ENCODE assay signal across 9 mouse cellular contexts in genomic region chr9:69454691-69455090, GRCm38 (mm10). TPM values are rescaled to one million over a fixed set of nuclear protein-coding genes. Genes with fewer than 3 reads are reported as not detected.
DNase-seq lines count a peak whose midpoint lies in the region; ATAC-seq lines count a peak whose summit lies in the region.
"Had no signal": no experiment of that assay in that cellular context is flagged by ENCODE, and none has a peak within 500 bp of the region (broad histone marks: within the 10 kb centered on the region; RNA-seq: fewer than 3 reads in every experiment).

No protein-coding gene starts in this region.

- no peak for DNase-seq in forebrain, embryonic 10.5 days (ENCODE audit: extremely low spot score, low spot score)
- DNase-seq in forebrain, embryonic 11.5 days (ENCODE audit: low spot score): no peak
- DNase-seq in right cerebral cortex, postnatal 14 days: no peak
- DNase-seq in embryo, embryonic 10.5 days (ENCODE audit: low spot score): no peak
- DNase-seq: adrenal gland, adult 8-10 months had no signal

- ATAC-seq in forebrain, embryonic 11.5 days (replicated peaks; ENCODE audit: low FRiP score): no peak
- no peak for ATAC-seq in megakaryocyte, adult 5-6 weeks (ENCODE audit: poor library complexity, severe bottlenecking)
- ATAC-seq in intestine, embryonic 16.5 days: no peak
- ATAC-seq in neural tube, embryonic 14.5 days (ENCODE audit: low read depth): no peak

- peaks cover 54% of the 10 kb centered on the region for H3K27me3 ChIP-seq in forebrain, embryonic 10.5 days (ENCODE audit: poor library complexity, severe bottlenecking)
- H3K27me3 ChIP-seq in forebrain, embryonic 11.5 days (ENCODE audit: control insufficient read depth, insufficient read depth, low read length): peaks cover 18% of the 10 kb centered on the region
- H3K27me3 ChIP-seq in megakaryocyte, embryonic 14.5 days (replicated peaks): peaks cover 66% of the 10 kb centered on the region
- no peaks in the 10 kb centered on the region for H3K27me3 ChIP-seq in intestine, embryonic 16.5 days (replicated peaks; ENCODE audit: control insufficient read depth, insufficient read depth, low read length)
- H3K27me3 ChIP-seq in neural tube, embryonic 14.5 days (ENCODE audit: control insufficient read depth, insufficient read depth, low read length): peaks cover 9% of the 10 kb centered on the region; the same call in 1 of the 2 replicates

- H3K9ac ChIP-seq in forebrain, embryonic 11.5 days (ENCODE audit: low read length): no peak overlapping the region
- peak overlapping the region; percentile 91 for H3K9ac ChIP-seq in intestine, embryonic 16.5 days (ENCODE audit: low read depth, low read length)
- no peak overlapping the region for H3K9ac ChIP-seq in neural tube, embryonic 14.5 days (replicated peaks; ENCODE audit: low read depth, low read length)

- H3K27ac ChIP-seq in forebrain, embryonic 10.5 days: no peak overlapping the region
- no peak overlapping the region for H3K27ac ChIP-seq in forebrain, embryonic 11.5 days (ENCODE audit: low read depth, low read length)
- H3K27ac ChIP-seq in intestine, embryonic 16.5 days (ENCODE audit: low read length): peak overlapping the region; percentile 93
- no peak overlapping the region for H3K27ac ChIP-seq in neural tube, embryonic 14.5 days (ENCODE audit: low read depth, low read length)

- WGBS in forebrain, embryonic 10.5 days: 69% methylated on average over 4 of the region's 4 CpGs
- 68% methylated on average over 4 of the region's 4 CpGs for WGBS in forebrain, embryonic 11.5 days
- WGBS in intestine, embryonic 16.5 days: 57% methylated on average over 4 of the region's 4 CpGs
- 69% methylated on average over 4 of the region's 4 CpGs for WGBS in neural tube, embryonic 14.5 days

- peaks cover 44% of the 10 kb centered on the region for H3K4me1 ChIP-seq in forebrain, embryonic 10.5 days
- peaks cover 8% of the 10 kb centered on the region; the same call in 1 of the 2 replicates for H3K4me1 ChIP-seq in forebrain, embryonic 11.5 days (replicated peaks; ENCODE audit: control insufficient read depth, insufficient read depth, low read length)
- H3K4me1 ChIP-seq in megakaryocyte, embryonic 14.5 days: peaks cover 46% of the 10 kb centered on the region
- H3K4me1 ChIP-seq in intestine, embryonic 16.5 days (ENCODE audit: control insufficient read depth, insufficient read depth, low read length): peaks cover 53% of the 10 kb centered on the region
- H3K4me1 ChIP-seq in neural tube, embryonic 14.5 days (ENCODE audit: control insufficient read depth, insufficient read depth, low read length): peaks cover 11% of the 10 kb centered on the region; the same call in 1 of the 2 replicates

- no peak overlapping the region for H3K4me2 ChIP-seq in forebrain, embryonic 11.5 days (ENCODE audit: low read depth, low read length, severe bottlenecking)
- peak overlapping the region; percentile 63 for H3K4me2 ChIP-seq in intestine, embryonic 16.5 days (ENCODE audit: low read depth, low read length)
- peak overlapping the region; percentile 62; the same call in 1 of the 2 replicates for H3K4me2 ChIP-seq in neural tube, embryonic 14.5 days (ENCODE audit: low read depth, low read length)

- no peaks in the 10 kb centered on the region for H3K9me3 ChIP-seq in forebrain, embryonic 10.5 days
- no peaks in the 10 kb centered on the region for H3K9me3 ChIP-seq in forebrain, embryonic 11.5 days (ENCODE audit: control insufficient read depth, low read length)
- H3K9me3 ChIP-seq in megakaryocyte, embryonic 14.5 days: no peaks in the 10 kb centered on the region; the same call in 1 of the 2 replicates
- H3K9me3 ChIP-seq in intestine, embryonic 16.5 days (ENCODE audit: control insufficient read depth, low read length): no peaks in the 10 kb centered on the region
- H3K9me3 ChIP-seq in neural tube, embryonic 14.5 days (ENCODE audit: control insufficient read depth, low read length): no peaks in the 10 kb centered on the region

- peak overlapping the region; percentile 60; the same call in 1 of the 2 replicates for H3K4me3 ChIP-seq in forebrain, embryonic 10.5 days
- no peak overlapping the region for H3K4me3 ChIP-seq in forebrain, embryonic 11.5 days (ENCODE audit: low read depth, low read length)
- H3K4me3 ChIP-seq in megakaryocyte, embryonic 14.5 days (replicated peaks): peak overlapping the region; percentile 89
- H3K4me3 ChIP-seq in intestine, embryonic 16.5 days (ENCODE audit: low read length): peak overlapping the region; percentile 68
- H3K4me3 ChIP-seq in neural tube, embryonic 14.5 days (ENCODE audit: low read depth, low read length): peak overlapping the region; percentile 40; the same call in 1 of the 2 replicates

- H3K36me3 ChIP-seq in forebrain, embryonic 10.5 days (replicated peaks): no peaks in the 10 kb centered on the region
- H3K36me3 ChIP-seq in forebrain, embryonic 11.5 days (ENCODE audit: control insufficient read depth, insufficient read depth, low read length): no peaks in the 10 kb centered on the region
- no peaks in the 10 kb centered on the region for H3K36me3 ChIP-seq in megakaryocyte, embryonic 14.5 days (replicated peaks; ENCODE audit: low read length)
- no peaks in the 10 kb centered on the region for H3K36me3 ChIP-seq in intestine, embryonic 16.5 days (ENCODE audit: control insufficient read depth, insufficient read depth, low read length)
- no peaks in the 10 kb centered on the region for H3K36me3 ChIP-seq in neural tube, embryonic 14.5 days (ENCODE audit: control insufficient read depth, insufficient read depth, low read length)

RNA-seq across cellular contexts. Expression of gene Anxa2, which starts 1.3 kb away (rescaled TPM):
- 91.9 and 100 TPM in 2 replicates for polyA plus RNA-seq in forebrain, embryonic 10.5 days (2016; fragmentation: Nextera tagmentation; extraction: Ambion mirVana)
- polyA plus RNA-seq in forebrain, embryonic 11.5 days (2014; fragmentation: Nextera tagmentation; extraction: Ambion mirVana): 154 and 183 TPM in 2 replicates
- polyA plus RNA-seq in megakaryocyte, embryonic 14.5 days (2012; ENCODE audit: insufficient read depth, low replicate concordance): 6.0 TPM in 1 of 2 replicates, not detected in the other
- 1,047 and 1,062 TPM in 2 replicates for total RNA-seq in megakaryocyte, adult 5-6 weeks (2015)
- 654 and 695 TPM in 2 replicates for total RNA-seq in megakaryocyte, adult 5-6 weeks (2017)
- 599 and 614 TPM in 2 replicates for polyA plus RNA-seq in intestine, embryonic 16.5 days (2015; fragmentation: Nextera tagmentation; extraction: Ambion mirVana)
- polyA plus RNA-seq in neural tube, embryonic 14.5 days (2014; fragmentation: Nextera tagmentation; extraction: Ambion mirVana): 81.0 and 282 TPM in 2 replicates

RNA-seq across cellular contexts. Expression of gene Ice2, which starts 57.0 kb away (rescaled TPM):
- 21.1 and 22.0 TPM in 2 replicates for polyA plus RNA-seq in forebrain, embryonic 10.5 days (2016; fragmentation: Nextera tagmentation; extraction: Ambion mirVana)
- 21.3 and 22.6 TPM in 2 replicates for polyA plus RNA-seq in forebrain, embryonic 11.5 days (2014; fragmentation: Nextera tagmentation; extraction: Ambion mirVana)
- 0.39 TPM in 1 of 2 replicates, not detected in the other for polyA plus RNA-seq in megakaryocyte, embryonic 14.5 days (2012; ENCODE audit: insufficient read depth, low replicate concordance)
- 6.7 and 9.4 TPM in 2 replicates for total RNA-seq in megakaryocyte, adult 5-6 weeks (2015)
- total RNA-seq in megakaryocyte, adult 5-6 weeks (2017): 8.9 and 9.4 TPM in 2 replicates
- 12.7 and 12.8 TPM in 2 replicates for polyA plus RNA-seq in intestine, embryonic 16.5 days (2015; fragmentation: Nextera tagmentation; extraction: Ambion mirVana)
- 11.4 and 12.3 TPM in 2 replicates for polyA plus RNA-seq in neural tube, embryonic 14.5 days (2014; fragmentation: Nextera tagmentation; extraction: Ambion mirVana)

Comparison
In these comparisons a context has a peak if more than half of its experiments do, and no peak if none do; other contexts are left out.
1. RNA of gene Anxa2, which starts 1.3 kb away (polyA plus RNA-seq): 599 to 614 TPM in intestine, embryonic 16.5 days, 154 to 183 TPM in forebrain, embryonic 11.5 days, 91.9 to 100 TPM in forebrain, embryonic 10.5 days and 81.0 to 282 TPM in neural tube, embryonic 14.5 days; 6.0 TPM in megakaryocyte, embryonic 14.5 days; every median in the first group is over 10 times any median in the second.